Mouse (Mus musculus): ENCODE data around the gene Gm5460.

The Gm5460 gene

DNA sequence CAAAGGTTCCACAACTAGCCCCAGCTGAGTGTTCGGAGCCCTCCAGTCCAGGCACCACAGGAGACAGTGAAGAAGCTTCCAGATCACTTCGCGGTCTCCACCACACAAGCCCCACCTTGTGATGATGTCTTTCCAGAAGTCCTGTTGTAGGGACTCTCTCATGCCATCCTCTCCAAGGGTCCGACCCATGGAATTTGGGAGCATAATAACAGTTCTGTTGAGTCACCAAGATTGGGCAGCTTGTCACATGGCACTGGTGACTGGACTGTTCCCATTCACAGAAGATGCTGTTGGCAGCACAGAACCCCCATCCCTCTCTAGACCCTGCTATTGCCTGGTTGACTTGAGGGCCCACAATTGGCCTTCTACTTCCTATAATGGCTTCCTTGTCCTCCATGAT is at the start of gene Gm5460:
Gene Gm5460 (plus strand): TSS at position 378 of the 400 bp plus-strand sequence.
- DNase-seq (ENCODE audit: low read depth): no peak

DNA sequence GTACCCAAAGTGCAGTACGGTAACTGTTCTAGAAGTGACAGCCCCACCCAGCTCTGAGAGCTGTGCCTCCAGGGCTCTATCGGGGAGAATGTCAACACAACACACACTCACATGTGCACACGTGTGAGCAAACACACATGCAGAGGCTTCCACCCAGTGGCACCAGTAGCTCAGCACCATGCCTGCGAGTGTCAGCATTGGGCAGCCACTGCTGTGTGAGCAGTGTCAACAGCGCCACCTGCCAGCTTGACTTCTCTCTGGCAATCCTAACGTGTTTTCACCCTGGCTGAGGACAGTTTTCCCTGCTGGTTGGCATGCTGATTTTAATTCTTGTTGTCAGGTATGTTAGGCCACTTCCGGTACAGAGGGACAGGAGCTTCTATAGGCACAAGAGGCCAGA is 43.9 kb upstream of the Gm5460 start:
- peak; percentile 2 for DNase-seq (ENCODE audit: low read depth)

DNA sequence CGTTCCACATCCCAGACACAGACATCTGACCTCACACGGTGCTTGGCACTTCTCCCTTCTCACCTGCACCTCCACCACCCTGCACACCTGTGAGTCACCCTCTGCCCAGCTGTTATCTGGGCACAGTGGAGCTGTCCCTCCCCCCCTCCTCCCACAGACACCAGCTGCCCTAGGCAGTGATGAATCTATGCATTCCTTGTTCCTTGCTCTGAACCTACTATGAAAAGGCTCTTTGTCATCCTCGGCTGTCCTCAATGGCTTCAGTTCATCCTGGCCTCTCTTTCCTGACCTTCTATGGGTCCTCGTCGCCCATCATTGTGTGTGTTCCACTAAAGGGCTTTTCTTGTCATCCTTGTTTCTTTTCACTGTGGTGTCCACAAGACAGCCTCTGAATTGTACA is 41.8 kb upstream of the Gm5460 start:
- DNase-seq (ENCODE audit: low read depth): no peak

DNA sequence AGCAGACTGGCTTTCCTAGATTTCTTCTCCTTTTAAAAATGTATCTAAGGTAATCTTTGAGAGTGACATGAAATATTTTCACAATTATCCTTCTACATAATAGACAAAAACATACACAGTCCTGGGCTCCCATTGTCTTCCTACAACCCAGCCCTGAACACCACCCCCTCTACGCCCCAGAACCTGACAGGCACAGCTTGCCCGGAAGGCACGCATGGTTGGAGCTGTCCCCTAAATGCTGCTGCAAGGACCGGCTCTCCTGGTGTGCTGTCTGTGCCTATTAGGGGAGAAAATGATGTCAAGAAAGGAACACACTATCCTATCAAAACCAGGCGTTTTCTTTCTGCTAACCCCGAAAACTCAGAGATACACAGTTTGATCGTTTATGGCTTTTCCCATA is 38.8 kb upstream of the Gm5460 start:
- DNase-seq (ENCODE audit: low read depth): no peak

DNA sequence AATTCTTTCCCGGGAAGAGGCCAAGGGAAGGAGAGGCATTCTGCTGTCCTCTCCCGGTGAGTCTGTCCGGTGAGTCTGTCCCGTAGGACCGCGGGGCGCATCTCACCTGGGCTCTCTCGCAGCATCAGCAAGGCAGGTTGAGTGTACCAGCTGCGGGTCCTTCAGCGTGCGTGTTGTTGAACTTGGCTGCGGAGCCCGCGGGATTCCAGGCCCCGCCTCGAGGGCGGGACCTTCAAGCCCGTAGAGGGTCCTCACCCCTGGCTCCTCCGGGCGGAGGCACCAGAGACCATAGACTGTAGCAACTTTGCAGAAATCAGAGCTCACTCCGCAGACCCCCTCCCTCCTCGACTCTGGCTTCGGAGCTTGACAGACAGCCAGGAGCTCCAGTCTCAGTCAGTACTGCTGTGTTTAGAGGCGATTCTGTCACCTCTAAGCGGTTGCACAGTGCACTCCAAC is 37.9 kb upstream of the Gm5460 start, which contains the start of gene Zfp488:
Gene Zfp488 (minus strand): TSS at position 161 of the 456 bp plus-strand sequence.
- no peak for DNase-seq (ENCODE audit: low read depth)

DNA sequence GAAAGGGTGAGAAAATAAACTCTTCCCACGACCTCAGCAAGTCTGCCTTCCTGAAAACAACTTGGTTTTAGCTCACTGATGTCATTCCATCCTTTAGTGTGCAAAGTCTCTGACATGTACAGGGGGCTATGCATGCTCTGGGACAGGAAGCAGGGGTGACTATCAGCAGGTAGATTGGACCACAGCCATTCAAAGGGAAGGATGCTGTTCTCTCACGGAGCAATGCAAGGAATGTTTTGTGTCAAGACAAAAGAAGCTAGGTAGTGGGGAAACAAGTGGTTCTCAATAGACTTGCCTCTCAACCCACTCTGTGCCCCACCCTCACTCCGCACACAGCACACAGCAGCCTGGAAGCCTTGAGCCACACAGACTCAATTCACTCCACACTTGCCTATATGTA is 27.4 kb upstream of the Gm5460 start:
- DNase-seq (ENCODE audit: low read depth): no peak

DNA sequence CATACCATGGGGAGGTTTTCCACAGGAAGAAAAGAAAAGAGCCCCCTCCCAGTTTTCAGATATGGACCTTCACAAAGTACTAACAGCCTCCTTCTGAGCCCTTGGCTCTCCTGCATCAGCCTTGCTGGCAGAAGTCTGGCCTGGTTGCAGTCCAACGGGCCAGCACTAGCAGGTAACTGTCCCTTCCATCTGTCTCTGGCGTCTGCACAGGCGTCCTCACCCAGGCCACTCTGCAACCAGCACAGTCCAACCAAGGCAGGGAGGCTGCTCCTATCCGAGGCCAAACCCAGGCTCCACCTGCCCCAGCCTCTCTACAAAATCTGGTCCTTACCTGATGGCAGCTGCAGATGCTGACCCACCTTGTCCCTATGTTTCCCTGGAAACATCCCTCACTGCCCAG is 24.6 kb upstream of the Gm5460 start:
- DNase-seq (ENCODE audit: low read depth): no peak

DNA sequence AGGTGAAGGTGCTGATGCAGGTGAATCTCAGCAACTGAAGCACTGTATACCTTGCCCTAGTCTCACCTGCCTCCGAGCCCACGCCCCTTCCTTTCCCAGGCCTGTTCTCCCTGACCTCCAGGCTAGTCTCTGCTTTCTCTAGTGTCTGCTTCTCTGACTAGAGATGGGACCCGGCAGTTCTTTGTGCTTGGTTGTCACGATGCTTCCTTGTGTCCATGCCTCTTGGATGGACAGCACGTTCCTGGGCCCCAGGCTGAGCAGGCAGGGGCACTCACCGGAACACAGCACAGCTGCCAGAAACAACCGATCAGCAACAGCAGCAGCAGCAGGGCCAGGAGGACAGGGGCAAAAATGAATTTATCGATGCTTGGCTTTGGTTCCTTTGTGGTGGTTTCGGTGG is 23.5 kb upstream of the Gm5460 start:
- no peak for DNase-seq (ENCODE audit: low read depth)

DNA sequence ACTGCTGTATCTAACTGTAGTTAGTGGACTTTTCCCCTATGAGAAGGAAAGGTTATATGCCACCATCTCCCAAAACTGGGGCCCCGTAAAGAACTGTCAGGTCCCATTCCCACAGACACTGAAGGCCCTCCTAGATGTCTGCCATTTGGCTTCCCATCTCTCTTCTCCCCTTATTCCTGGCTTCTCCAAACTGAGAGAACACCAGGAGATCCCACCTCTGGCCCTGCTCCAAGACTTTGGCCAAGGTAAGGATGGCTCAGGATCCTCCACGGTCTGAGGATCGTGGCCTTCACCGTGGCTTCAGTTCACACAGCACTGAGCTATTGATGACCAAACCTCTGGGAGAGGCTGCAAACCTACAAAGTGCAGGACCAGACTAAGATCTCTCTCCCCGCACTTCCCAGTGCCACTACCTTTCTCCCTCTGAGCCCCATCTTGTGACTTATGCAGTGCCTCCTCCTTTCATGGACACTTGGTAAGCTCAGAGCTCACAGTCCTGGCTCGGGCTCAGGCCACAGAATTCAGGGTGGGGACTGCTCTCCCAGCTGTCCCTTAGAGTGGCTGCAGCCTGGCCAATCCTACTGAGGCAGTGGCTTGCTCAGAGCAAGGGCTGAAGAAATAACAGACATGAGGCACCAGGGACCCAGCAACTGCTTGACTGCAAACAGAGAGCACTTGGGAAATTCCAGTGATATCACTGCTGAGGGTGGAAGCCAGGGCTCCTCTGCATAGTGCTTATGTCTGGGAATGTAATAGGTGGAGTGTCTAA is 22.9 kb upstream of the Gm5460 start:
- DNase-seq (ENCODE audit: low read depth): no peak

DNA sequence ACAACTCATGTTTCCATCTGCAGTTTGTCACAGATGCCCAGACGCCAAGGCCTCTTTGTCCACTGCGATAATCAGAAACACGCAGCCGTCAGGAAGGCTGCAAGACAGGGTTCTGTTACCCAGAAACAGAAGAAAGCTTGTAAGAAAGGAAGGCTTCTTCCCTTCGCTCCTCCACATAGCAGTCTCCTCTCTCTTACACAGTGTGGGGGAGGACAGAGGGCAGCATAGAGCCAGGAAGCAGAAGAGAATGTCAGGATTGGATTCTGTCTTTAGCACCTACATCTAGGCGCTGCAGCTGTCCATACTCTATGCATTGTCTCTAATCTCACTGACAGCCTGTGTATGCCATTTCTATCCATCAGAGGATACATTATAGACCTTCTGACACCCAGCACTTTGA is 19.1 kb upstream of the Gm5460 start:
- DNase-seq (ENCODE audit: low read depth): no peak

DNA sequence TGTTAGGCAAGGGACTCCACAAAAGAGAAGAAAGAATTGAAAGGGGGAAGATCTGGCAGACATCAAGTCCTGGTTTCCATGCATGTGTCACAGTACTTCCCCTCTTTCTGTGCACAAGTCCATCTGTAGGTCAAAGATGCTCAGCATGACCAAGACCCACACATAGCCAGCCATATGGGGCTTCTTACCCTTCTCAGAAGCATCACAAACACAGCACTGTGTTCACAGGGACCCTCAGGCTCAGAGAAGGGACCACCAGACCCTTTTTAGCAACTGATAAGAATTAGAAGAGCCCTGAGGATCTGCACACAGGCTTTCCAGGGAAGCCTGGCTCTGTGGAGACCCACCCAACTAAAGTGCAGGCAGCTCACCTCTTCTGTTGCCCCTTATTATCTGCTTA is 16.5 kb upstream of the Gm5460 start:
- no peak for DNase-seq (ENCODE audit: low read depth)

DNA sequence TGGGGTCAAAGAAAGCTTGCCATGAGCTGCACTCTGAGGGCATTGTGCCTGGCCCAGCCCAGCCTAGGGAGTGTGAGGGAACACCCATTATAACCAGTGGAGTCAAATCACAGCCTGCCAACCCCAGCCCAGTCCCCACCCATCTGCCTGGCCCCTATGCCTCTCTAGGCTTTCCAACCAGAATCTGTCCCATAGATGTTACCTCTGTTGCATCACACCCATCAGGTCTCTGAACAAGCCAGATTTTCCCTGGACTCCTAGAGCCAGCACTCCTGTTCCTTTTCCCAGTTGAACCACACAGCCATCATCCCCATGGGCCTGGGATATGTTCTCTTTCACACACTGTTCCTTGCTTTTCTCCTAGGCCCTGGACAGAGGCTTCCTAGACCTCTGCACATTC is 15.1 kb upstream of the Gm5460 start:
- DNase-seq (ENCODE audit: low read depth): no peak

DNA sequence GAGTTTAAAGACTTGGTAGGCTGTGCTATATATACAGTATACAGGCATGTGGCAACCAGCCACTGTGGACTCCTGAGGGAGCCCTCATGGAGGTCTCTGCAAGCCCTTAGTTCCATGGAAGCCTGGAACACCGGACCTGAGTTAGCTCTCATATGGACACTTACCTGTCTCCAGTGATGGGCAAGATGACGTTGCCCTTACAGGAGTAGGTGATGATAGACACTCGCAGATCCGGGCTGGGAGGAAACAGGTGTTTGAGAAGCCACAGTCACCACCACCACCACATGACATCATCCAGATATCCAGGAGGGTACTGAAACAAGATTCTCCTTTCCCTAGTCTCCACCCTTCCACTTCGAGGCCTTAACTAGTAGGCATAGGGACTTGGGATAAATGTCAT is 14.2 kb upstream of the Gm5460 start:
- DNase-seq (ENCODE audit: low read depth): no peak

DNA sequence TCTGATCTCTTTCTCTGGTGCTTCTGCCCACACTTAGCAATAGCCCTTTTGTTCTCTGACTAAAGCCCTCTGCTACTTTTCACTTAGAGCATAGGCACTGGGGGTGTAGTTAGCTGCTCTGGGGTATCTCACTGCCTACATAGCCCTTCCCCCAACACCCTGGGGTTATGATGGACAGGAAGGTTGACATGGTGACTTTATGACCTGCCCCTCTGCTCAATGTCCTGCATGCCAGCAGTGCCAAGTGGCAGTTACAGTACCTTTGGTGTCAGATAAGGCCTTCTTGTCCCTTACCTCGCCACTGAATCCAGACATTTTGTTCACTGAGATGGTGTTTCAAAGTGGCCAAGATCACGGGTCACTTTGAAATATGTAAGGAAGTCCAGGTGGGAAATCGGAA is 1.5 kb upstream of the Gm5460 start, which contains the start of gene Gm30083:
Gene Gm30083 (minus strand): TSS at position 120 of the 400 bp plus-strand sequence.
- DNase-seq (ENCODE audit: low read depth): no peak

DNA sequence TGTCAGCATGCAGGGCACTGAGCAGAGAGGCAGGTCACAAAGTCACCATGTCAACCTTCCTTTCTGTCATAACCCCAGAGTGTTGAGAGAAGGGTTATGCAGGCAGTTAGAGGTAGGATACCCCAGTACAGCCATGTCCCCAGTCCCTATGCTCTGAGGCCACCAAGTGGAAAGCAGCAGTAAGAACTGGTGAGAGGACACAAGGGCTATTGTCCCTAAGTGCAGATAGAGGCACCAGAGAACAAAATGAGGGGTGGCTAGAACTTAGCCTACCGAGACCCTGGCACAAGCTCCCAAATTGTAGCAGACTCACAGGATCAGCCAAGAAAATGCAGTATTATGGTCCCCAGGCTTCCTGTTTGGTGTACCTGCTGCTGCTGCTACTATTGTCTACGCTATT is 380 bp downstream of the Gm5460 start:
- DNase-seq (ENCODE audit: low read depth): no peak

DNA sequence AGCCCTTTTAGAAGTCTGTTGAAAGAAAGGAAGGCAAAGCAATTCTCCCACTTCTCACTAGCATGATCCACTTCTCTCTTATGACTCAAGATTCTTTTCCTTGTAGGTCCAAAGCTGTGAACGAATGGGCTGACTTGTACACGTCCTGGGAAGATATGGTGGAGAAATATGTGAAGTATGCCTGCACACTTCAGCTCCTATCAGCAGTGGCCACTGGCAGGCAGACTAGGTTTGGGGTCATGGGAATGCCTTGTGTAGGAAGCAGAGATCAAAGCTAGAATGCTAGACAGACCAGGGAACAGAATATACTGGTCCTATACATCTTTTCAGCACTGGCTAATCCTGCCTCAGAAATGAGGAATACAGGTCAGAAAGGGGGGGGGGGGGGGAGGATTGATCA is 10.2 kb downstream of the Gm5460 start:
- no peak for DNase-seq (ENCODE audit: low read depth)

DNA sequence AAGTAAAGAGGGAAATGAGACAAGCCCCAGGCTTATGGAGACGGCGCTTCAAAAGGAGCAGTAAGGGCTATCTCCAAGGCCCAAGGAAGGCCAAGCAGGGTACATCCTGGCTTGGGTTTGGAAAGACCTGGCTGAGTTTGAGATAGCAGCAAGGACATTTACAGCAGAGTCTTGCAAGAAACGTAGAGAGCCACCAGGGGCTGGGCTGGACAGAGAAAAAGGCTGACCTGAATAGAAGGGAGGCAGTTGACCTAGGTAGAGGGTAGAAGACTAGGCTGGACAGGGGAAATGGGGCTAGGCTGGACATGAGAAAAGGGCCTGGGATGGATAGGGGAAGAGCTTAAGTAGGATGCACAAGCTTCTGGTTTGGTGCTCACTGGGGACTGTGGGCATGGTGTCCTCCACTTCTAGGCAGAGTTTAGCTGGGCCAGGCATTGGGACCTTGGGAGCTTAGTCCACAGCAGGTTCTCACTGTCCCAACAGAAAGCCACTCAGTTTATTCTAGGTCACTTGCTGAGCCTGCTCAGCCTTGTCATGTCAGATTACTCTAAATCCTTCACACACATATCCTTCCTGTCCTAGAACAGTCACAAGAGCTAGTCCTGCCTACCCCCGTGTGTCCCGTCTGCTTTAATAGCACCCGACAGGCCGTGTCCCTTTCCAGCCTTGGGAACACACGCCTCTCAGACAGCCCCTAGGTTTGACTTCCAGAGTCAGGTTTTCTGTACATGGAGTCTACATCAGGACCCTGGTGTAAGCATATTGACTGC is 17.5 kb downstream of the Gm5460 start:
- DNase-seq (ENCODE audit: low read depth): no peak

DNA sequence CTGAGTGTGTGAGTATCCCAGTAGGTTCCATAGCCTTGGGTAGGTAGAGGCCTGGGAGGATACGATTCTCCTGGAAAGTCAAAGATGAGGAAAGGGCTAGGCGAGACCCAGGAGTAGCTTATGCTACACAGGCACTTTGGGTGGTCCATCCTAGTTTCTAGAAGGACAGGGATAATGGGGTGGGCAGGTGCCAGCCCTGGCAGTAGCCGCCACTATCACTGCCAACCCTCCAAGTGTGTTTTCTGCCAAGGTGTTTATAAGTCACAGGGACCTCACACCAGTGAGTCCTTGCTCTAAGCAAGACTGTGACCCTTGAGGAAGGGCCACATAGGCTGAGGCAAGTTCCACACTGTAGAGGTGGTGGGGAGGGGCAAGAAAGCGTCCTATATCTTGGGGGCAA is 24.7 kb downstream of the Gm5460 start:
- no peak for DNase-seq (ENCODE audit: low read depth)

DNA sequence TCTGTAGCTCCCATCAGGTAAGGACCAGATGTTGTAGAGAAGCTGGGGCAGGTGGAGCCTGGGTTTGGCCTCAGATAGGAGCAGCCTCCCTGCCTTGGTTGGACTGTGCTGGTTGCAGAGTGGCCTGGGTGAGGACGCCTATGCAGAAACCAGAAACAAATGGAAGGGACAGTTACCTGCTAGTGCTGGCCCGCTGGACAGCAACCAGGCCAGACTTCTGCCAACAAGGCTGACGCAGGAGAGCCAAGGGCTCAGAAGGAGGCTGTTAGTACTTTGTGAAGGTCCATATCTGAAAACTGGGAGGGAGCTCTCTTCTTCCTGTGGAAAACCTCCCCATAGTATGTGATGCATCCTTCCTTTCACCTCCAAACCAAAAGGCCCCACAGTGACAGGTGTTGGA is 26.8 kb downstream of the Gm5460 start:
- no peak for DNase-seq (ENCODE audit: low read depth)

DNA sequence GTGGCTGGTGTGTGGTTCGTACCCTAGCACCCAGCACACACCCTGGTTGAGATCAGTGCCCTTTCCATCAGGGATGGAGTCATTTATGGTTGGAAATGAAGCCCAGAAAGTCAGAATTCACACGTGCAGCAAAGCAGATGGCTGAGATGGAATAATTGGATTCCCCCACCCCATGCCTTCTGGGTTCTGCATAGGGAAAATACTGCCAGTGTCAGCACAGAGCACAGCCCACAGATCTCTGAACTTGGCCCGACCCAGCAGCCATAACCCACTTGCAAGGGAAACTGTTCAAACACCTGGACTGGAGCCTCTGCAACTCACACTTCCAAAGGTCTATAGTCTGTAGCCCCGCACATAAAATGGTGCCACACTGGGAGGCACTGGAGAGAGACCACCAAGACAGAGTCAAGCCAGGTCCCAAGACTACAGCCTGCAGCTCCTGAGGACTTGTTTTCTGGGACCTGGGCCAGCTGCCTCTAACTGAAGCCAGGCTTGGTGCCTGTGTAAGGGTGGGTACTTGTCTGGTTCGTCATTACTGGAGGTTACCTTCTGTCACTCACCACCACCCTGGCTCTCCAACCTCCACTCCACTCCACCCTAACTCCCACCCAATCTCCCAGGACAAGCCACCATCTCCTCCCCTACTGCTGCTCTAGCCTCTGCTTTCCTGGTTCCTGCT is 33.7 kb downstream of the Gm5460 start:
- DNase-seq (ENCODE audit: low read depth): no peak

DNA sequence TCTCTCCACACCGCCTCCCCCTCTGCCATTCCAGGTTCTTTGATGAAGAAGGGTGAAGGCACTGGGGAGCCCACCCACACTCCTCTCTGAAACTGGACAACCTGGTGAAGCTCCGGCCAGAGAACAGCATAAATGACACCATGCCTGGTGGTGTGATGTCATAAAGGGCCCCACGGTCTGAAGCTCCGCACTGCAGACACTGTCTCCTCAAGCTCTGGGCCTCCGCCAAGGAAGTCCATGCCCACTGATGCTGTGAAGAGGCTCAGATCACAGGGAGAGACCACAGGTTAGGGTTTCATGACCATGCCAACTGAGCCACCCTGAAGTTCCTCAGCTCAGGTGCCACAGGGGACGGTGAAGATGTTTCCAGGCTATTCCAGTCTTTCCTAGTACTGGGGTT is 36.0 kb downstream of the Gm5460 start, which contains the start of gene Antxrl:
Gene Antxrl (plus strand): TSS at position 192 of the 400 bp plus-strand sequence.
- DNase-seq (ENCODE audit: low read depth): no peak

DNA sequence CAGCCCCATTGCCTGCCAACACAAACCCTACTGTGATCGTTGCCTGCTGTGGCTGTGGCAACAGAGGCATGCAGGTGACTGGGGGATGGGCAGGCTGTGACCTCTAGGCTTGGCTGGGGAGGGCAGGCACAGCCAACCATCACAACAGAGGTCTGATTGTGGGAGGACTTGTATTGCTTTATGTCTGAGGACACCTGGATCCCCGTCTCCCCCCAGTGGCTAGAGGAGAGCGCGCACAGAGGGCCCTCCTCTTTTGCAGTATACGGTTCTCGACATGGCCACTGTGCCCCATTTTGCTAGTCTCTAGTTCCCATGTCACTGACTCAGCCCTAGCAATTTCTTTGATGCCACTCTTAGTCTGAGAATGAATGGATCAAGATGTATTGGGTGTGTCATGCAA is 55.1 kb downstream of the Gm5460 start:
- no peak for DNase-seq (ENCODE audit: low read depth)

DNA sequence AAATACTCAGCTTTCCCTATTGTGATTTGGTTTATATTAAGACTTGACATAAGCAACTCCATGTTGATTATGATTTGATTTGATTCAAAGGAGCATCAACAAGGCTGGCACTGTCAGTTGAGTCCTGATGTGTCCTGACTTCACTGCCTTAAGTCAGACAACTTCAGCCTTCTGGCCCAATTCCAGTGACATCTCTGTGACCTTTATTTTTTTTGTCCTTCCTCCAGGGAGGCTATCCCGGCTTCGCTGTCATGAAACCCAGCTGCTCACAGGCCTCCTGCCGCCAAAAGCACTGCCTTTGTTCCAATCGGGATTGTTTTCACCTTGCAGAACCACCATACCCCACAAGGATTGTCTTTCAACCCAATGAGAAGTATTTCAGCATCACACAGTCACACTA is 58.8 kb downstream of the Gm5460 start:
- no peak for DNase-seq (ENCODE audit: low read depth)

Data from NIH3T3 (cell line).